Mouse (Mus musculus) layer of hippocampus, adult 11-12 months (tissue): Measurements from ENCODE around the gene Ppp1r12a.

Source experiments
- DNase-seq: peaks from one replicate; pipeline ENCODE4 v3.0.0; 2022; ENCODE audit warnings: low spot score

Ppp1r12a gene

GRCm38 (mm10) chr10:108161261-108162256 is at the start of gene Ppp1r12a:
Ppp1r12a (plus strand) TSS chr10:108162193.
- peak; percentile 94 for DNase-seq

DNA sequence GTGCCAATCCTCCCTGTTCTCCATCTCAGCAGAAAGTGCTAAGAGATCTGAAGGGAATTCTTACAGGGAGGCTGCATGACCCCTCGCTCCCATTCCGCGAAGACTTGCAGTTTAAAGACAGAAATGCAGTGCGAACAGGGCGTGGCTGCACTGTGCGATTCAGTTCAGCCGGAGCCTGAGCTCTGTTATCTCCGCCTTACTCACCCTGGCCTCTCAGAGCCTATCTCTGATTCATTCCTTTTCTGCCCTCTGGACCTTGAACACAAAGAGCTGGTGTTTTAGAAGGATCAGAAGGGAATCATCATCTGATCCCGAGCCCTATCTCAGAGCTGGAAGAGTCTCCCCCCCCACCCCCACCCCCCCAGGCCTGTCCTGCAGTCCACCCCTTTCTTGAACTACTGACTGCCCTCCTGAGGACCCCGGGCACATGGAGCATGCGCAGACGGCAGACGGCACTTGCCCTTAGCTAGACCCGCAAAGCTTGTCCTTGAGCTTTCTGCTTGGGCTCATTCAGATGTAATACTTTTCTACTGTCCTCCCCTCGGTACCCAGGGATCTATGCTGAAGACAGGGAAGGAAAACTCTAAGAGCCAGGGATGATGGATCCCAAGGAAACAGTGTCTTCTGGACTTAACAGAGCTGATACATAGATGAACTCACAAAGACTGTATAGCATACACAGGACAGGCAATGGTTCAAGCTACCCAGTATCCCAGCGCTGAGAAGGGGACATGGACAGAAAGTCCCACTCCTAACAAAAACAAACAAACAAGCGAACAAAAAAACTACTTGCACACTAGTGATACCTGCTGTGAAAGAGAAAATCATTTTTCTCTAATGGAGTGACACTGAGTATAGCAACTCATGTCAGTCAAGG is 48.4 kb upstream of the Ppp1r12a start:
- no peak for DNase-seq

GRCm38 (mm10) chr10:108118200-108119163 is 43.5 kb upstream of the Ppp1r12a start:
- DNase-seq = no peak

DNA sequence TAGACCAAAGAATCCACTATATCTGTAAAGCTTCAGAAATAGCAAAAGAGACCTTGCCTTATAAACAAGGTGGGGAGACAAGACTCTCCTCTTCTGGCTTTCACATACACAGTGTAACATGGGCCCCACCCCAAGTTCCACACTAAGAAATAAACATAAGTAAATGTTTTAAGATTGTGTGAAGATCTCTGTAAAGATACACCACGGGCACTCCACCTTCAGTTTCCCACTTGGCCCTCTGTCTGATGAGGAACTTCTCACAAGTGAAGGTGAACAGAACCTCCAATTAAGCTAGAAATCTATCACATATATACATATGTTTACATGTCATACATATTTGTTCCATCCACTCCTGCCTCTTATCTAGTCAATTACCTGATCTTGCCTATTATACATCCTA is 42.6 kb upstream of the Ppp1r12a start:
- DNase-seq = no peak

DNA sequence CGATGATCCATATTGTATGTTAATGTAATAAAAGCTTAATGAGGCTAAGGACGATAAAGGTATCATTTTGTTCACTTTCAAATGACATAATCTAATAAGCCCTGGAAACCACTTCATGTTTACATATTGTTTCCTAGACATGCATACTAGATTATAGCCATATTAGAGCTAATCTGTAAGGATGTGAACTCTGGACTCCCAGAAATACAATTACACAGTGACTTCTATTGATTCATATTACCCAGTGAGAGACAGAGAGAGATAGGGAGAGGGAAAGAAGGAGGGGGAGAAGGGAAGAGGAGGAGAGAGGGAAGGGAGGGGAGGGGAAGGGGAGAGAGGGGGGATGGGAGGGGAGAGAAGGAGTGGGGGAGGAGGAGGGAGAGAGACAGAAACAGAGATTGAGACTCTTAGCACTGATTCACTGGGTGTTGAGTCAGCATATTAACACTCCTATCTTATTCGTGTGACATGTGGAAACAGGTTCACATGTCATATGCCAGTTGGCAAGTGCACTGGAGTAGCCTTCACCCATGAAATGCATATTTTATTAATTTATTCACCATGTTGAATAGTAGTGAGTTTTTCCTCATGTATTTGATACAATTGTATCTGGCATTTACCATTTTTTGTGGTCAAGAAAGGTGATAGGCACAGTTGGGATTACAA is 36.9 kb upstream of the Ppp1r12a start:
- no peak for DNase-seq

GRCm38 (mm10) chr10:108129167-108129566 is 32.8 kb upstream of the Ppp1r12a start:
- no peak for DNase-seq

DNA sequence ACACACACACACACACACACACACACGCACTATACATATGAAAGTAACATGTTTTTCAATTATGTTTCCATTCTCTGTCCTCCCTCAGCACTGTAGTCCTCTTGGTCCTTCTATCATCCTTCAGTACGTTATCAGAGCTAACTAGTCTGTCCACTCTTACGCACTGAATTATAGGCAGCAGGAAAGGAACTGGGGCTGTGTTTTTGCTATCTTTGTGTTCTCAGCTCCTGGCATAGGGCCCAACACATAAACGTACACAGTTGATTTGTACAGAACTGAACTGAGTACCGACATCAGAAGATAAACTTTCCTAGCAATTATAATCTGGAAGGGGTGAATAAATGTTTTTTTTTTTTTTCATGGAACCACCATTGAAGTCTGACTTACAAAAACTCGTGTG is 30.1 kb upstream of the Ppp1r12a start:
- no peak for DNase-seq

- no peak for DNase-seq
These were observed 28.7 kb upstream of the Ppp1r12a start for GRCm38 (mm10) chr10:108133253-108133652.

GRCm38 (mm10) chr10:108133745-108134144 is 28.2 kb upstream of the Ppp1r12a start:
- no peak for DNase-seq

GRCm38 (mm10) chr10:108138347-108138746 is 23.6 kb upstream of the Ppp1r12a start:
- DNase-seq = no peak

DNA sequence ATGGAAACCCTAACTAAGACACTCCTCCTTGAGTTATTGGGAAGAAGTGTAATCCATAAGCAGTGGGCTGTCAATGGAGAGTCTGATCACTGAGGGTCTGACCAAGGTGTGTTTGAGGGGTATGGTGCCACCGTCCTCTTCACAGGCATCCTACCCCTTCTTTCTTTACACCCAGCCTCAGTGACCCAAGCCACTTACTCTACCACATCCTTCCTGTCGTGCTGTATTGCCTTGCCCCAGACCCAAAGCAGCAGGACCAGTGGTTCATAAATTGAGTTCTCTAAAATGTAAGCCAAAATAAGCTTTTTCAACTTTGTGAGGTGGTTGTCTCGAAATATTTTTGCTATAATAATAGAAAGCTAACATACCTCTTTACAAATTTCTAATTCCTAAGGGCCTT is 22.2 kb upstream of the Ppp1r12a start:
- DNase-seq = no peak

DNA sequence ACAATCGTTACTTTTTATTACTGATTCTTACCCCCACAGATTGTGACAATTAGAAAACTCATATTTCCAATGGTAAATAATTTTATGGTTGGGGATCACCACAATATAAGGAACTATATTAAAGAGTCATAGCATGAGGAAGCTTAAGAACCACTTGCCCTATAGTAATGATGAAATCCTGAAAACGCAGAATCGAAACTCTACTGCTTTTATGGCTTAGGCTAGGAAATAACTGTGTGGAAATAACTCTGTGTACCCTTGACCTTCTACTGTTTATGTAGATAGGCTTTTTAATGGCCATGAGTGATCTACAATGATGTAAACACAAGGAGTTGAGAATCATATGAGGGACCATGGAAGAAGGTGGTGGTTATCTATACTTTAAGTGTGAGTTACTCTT is 21.3 kb upstream of the Ppp1r12a start:
- no peak for DNase-seq

GRCm38 (mm10) chr10:108143991-108144525 is 17.9 kb upstream of the Ppp1r12a start:
- DNase-seq = no peak

DNA sequence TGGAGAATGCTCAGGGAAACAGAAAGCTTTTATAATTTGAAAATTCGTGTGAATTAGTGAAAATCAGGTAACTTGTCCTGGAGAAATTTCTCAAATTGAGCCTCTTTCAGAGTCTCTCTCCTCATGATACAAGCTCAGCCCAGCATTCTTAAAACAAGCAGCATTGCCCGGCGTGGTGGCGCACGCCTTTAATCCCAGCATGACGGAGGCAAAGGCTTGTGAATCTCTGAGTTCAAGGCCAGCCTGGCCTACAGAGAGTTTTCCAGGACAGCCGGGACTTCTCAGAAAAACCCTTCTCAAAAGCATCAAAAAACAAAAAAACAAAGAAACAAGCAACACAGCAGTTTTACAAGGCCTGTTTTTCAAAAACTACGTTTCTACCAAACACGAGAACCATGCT is 16.3 kb upstream of the Ppp1r12a start:
- no peak for DNase-seq

- DNase-seq = no peak
These were observed 15.0 kb upstream of the Ppp1r12a start for GRCm38 (mm10) chr10:108147031-108147430.

GRCm38 (mm10) chr10:108153301-108153700 is 8.7 kb upstream of the Ppp1r12a start:
- no peak for DNase-seq

- no peak for DNase-seq
These were observed 6.8 kb upstream of the Ppp1r12a start for GRCm38 (mm10) chr10:108155042-108155686.

- DNase-seq = no peak
These were observed 6.3 kb upstream of the Ppp1r12a start for GRCm38 (mm10) chr10:108155687-108156067.

DNA sequence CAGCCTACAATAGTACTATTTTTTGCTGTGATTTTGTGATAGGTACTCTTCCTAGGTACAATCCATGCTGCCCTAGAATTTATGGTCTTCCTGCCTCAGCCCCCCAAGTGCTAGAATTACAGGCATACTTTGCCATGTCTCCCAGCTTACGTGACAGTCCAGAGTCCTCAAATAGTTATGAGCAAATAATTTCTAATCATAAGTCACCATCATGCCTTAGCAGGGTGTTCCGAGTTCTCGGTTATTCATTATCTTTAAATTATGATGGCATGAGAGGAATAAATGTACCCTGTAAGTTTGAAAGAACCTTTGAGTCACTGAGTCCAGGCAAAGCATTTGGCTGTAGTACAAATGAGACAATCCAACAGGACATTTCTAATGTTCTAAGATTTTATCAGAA is 5.9 kb upstream of the Ppp1r12a start:
- DNase-seq = no peak

DNA sequence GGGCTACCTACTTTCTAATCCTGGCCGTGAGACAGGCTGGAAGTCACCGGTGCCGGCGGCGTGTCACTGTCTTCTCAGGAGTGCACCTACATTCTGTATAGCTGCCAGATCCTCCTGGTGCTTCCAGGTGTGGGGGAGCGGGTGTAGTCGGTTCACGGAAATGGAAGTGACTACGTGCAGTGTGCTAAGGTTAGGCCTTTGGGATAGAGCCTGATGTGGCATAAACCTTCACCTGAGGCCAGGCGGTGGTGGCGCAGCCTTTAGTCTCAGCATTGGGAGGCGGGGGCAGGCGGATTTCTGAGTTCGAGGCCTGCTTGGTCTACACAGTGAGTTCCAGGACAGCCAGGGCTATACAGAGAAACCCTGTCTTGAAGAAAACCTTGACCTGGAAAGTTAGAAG is 3.0 kb upstream of the Ppp1r12a start:
- no peak for DNase-seq
